Mouse (Mus musculus): ENCODE data around the gene BC017158. TPM values are rescaled to one million over a fixed set of nuclear protein-coding genes. Genes with fewer than 3 reads are reported as not detected.

BC017158 gene
- polyA plus RNA-seq, 1 experiment from 2014 or later, result 26.3 TPM

DNA sequence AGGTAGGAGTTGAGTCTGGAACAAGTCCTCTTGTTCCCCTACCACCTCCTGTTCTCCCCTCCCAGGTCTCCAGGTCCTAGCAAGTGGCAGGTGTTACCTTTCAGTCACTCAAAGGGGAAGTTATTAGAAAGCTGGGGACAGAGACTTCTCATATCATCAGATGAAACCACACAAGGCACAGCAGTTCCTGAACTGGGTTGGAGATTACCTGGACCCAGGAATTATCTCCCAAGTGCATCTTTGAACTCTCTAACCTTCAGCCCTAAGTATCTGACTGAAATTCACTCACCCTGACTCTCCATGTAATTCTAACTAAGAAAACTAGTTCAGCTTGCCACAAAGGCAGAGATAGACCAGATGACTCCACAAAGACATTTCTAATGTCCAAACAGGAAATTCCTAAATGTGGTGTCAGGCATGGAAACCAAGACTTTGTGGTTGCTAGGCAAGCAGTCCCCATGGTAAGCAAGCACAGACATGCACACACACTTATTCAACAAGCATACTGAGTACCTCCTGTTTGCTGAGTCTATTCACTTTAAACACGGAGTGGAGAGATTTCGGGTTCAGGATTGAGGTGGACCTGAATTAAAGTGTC lies 22.3 kb upstream of the BC017158 start:
- no peaks in the 10 kb centered on the region for H3K9me3 ChIP-seq
- H3K4me3 ChIP-seq, result no peak overlapping the region
- 0 out of 2 replicates have a peak overlapping the region, but pooled peaks have one; percentile 9 for H3K27ac ChIP-seq
- no peaks in the 10 kb centered on the region for H3K36me3 ChIP-seq
- WGBS, result 64% methylated on average over 2 of the region's 2 CpGs
- H3K9ac ChIP-seq, result no peak overlapping the region
- no peaks in the 10 kb centered on the region for H3K27me3 ChIP-seq
- peaks cover 16% of the 10 kb centered on the region for H3K4me1 ChIP-seq
- H3K4me2 ChIP-seq (replicated peaks), result no peak overlapping the region
- no peak for ATAC-seq (ENCODE audit: insufficient number of reproducible peaks, insufficient read depth, low FRiP score, low TSS enrichment)

DNA sequence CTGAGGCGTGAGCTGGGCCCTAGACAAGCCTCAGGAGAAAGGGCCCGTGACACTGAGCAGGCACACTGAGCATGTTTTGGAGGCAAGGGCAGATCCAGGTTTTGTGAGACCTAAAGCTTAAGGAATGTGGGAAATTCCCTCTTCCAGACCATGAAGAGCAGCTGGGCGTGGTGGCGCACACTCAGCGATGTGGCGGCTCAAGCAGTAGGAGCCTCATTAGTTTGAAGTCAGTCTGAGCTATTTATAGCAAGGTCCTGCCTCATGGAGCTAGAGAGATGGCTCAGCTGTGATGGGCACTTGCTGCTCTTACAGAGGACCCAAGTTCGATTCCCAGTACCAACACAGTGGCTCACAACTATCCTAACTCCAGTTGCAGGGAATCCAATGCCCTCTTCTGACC lies 21.2 kb upstream of the BC017158 start:
- Histone ChIP-seq H3K27me3 (no peaks in the 10 kb centered on the region), H3K9me3 (no peaks in the 10 kb centered on the region), H3K4me3 (no peak overlapping the region), H3K4me2 (replicated peaks) (no peak overlapping the region), H3K36me3 (no peaks in the 10 kb centered on the region), H3K9ac (no peak overlapping the region), H3K27ac (no peak overlapping the region), H3K4me1 (peaks cover 16% of the 10 kb centered on the region)
- WGBS, result 82% methylated on average over 7 of the region's 7 CpGs
- no peak for ATAC-seq (ENCODE audit: insufficient number of reproducible peaks, insufficient read depth, low FRiP score, low TSS enrichment)

DNA sequence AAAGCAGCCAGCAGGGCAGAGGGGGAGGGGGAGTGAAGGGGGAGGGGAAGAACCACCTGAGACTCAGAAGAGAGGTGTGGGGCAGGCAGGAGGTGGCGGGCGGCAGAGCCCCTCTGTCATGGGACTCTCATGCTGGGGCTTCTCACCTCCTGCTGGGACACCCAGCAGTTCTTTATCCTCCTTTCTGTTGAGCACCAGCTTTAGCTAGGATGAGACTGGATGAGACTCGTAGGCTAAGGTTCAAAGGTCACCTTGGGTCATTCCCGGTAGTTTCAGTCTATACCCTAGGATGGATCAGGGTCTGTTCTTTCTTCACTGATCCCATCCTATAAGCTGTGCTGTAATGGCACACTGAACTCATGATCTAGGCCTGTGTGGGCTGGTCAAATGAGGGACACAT lies 19.0 kb upstream of the BC017158 start:
- WGBS, result 59% methylated on average over 4 of the region's 4 CpGs
- Histone ChIP-seq H3K27ac (no peak overlapping the region), H3K4me1 (peaks cover 16% of the 10 kb centered on the region), H3K9ac (no peak overlapping the region), H3K9me3 (no peaks in the 10 kb centered on the region), H3K4me2 (replicated peaks) (no peak overlapping the region), H3K36me3 (no peaks in the 10 kb centered on the region), H3K27me3 (no peaks in the 10 kb centered on the region), H3K4me3 (no peak overlapping the region)
- ATAC-seq (ENCODE audit: insufficient number of reproducible peaks, insufficient read depth, low FRiP score, low TSS enrichment), result no peak

DNA sequence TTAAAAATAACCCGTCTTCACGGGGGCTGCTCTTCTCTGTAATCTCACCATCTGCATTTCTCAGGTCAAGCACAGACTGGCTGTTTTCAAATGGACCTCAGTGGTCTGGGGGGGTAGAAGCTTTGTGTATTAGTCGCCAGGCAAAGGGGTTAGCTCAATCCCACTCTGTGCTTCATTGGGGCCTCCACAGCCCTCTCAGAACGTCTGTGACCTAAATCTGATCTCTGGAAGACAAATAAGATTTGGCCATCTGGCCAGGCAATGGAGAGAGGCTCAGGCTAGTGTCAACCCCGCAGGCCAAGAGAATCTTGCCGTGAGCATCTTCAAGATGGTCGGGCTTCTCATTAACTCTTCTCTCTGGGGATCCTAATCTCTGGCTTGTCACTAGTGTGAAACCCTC lies 16.5 kb upstream of the BC017158 start:
- no peak overlapping the region for H3K4me3 ChIP-seq
- no peak for ATAC-seq (ENCODE audit: insufficient number of reproducible peaks, insufficient read depth, low FRiP score, low TSS enrichment)
- peaks cover 7% of the 10 kb centered on the region; the same call in 1 of the 2 replicates for H3K4me1 ChIP-seq
- 78% methylated on average over 7 of the region's 7 CpGs for WGBS
- H3K9me3 ChIP-seq, result no peaks in the 10 kb centered on the region
- no peak overlapping the region for H3K27ac ChIP-seq
- H3K4me2 ChIP-seq (replicated peaks), result no peak overlapping the region
- H3K36me3 ChIP-seq, result no peaks in the 10 kb centered on the region
- H3K27me3 ChIP-seq, result no peaks in the 10 kb centered on the region
- H3K9ac ChIP-seq, result no peak overlapping the region

DNA sequence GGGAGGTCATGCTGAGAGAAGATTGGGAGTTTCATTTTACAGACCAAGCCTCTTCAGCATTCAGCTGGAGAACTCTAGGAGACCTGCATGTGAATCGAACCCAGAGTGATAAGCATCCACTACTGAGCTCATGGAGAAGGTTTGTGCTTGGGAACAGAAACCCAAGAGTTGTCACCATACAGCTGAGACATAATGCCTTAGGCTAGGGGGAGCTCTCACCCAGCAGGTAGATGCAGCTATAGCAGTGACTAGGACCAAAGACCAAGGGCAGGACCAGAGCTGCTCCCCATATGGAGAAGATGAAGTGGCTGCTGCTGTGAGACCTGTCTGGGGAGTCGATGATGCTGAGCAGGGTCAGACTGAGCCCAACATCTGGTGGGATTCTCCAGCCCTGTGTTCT lies 15.6 kb upstream of the BC017158 start:
- ATAC-seq (ENCODE audit: insufficient number of reproducible peaks, insufficient read depth, low FRiP score, low TSS enrichment), result no peak
- Histone ChIP-seq H3K36me3 (no peaks in the 10 kb centered on the region), H3K4me2 (replicated peaks) (no peak overlapping the region), H3K27me3 (no peaks in the 10 kb centered on the region), H3K4me3 (no peak overlapping the region), H3K9me3 (no peaks in the 10 kb centered on the region), H3K4me1 (peaks cover 14% of the 10 kb centered on the region; the same call in 1 of the 2 replicates), H3K9ac (no peak overlapping the region), H3K27ac (no peak overlapping the region)
- whole genome bisulfite sequencing, result 90% methylated on average over 2 of the region's 2 CpGs

DNA sequence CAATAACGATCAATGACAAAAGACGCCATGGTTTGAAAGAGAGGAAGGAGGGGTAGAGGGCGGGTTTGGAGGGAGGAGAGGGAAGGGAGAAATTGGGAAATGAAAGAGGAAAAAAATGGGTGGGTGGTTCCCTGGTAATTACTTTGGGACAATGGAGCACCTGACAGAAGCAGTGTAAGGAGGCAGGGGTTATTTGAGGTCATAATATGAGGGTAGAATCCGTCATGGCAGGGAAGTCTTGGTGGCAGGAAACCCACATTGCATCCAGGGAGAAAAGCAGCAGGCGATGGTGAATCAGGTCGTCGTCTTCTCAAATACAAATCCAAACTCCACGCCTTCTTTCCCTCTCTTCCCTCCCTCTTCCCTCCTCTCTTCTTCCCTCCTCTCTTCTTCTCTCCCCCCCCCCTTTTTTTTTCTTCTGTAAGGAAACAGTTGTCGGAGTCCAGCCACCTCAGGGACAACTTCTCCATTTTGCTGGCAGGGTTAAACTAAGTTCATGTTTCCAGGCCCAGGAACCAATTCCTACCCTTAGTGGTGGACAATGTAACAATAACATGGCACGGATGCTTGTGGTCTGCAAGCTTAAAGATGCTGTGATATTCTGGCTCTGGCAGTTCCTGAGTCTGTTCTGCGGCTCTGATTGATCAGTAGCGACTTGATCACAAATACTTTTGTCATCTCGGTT lies 14.5 kb upstream of the BC017158 start:
- Histone ChIP-seq H3K9me3 (no peaks in the 10 kb centered on the region), H3K27ac (no peak overlapping the region), H3K36me3 (no peaks in the 10 kb centered on the region), H3K27me3 (no peaks in the 10 kb centered on the region), H3K9ac (no peak overlapping the region), H3K4me1 (peaks cover 10% of the 10 kb centered on the region; the same call in 1 of the 2 replicates), H3K4me2 (replicated peaks) (no peak overlapping the region), H3K4me3 (no peak overlapping the region)
- ATAC-seq (ENCODE audit: insufficient number of reproducible peaks, insufficient read depth, low FRiP score, low TSS enrichment), result no peak
- 81% methylated on average over 13 of the region's 13 CpGs for WGBS

DNA sequence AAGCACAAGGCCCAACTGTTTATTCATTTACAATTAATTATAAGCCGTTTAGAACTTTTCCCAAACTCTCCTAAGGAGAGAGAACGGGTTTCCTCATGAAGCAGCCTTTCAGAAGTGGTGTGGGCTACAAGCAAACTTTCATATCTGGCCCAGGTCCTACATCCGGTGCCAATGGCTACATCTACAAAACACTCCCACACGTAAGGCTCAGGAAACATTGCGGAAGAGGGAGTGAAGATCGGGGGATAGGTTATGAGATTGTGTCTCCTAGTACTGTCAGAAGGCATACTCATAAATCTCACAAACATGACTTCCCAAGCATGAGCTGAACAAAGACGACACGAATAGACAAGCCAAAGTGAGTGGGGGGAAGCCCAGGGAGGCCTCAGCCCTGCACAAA lies 13.8 kb upstream of the BC017158 start:
- 78% methylated on average over 8 of the region's 8 CpGs for WGBS
- Histone ChIP-seq H3K36me3 (no peaks in the 10 kb centered on the region), H3K4me2 (replicated peaks) (no peak overlapping the region), H3K27ac (no peak overlapping the region), H3K4me3 (no peak overlapping the region), H3K9me3 (no peaks in the 10 kb centered on the region), H3K4me1 (peaks cover 10% of the 10 kb centered on the region; the same call in 1 of the 2 replicates), H3K9ac (no peak overlapping the region), H3K27me3 (no peaks in the 10 kb centered on the region)
- ATAC-seq (ENCODE audit: insufficient number of reproducible peaks, insufficient read depth, low FRiP score, low TSS enrichment), result no peak

DNA sequence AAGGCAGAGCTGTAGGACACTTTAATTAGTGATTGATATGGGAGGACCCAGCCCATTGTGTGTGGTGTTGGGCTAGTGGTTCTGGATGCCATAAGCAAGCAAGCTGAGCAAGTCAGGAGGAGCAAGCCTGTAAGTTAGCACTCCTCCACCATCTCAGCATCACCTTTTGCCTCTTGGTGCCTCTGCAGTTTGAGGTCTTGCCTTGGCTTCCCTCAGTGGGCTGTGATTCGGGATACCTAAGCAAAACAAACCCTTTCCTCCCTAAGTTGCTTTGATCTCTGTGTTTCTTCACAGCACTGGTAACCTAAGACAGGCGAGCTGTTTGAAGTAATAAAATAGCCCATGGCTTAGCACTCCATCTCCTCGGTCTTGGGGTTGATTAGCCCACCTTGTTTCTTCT lies 13.3 kb upstream of the BC017158 start:
- Histone ChIP-seq H3K4me1 (peaks cover 10% of the 10 kb centered on the region; the same call in 1 of the 2 replicates), H3K27ac (no peak overlapping the region), H3K4me2 (replicated peaks) (no peak overlapping the region), H3K9me3 (no peaks in the 10 kb centered on the region), H3K36me3 (no peaks in the 10 kb centered on the region), H3K4me3 (no peak overlapping the region), H3K27me3 (no peaks in the 10 kb centered on the region), H3K9ac (no peak overlapping the region)
- 51% methylated on average over 3 of the region's 3 CpGs for WGBS
- ATAC-seq (ENCODE audit: insufficient number of reproducible peaks, insufficient read depth, low FRiP score, low TSS enrichment), result no peak

DNA sequence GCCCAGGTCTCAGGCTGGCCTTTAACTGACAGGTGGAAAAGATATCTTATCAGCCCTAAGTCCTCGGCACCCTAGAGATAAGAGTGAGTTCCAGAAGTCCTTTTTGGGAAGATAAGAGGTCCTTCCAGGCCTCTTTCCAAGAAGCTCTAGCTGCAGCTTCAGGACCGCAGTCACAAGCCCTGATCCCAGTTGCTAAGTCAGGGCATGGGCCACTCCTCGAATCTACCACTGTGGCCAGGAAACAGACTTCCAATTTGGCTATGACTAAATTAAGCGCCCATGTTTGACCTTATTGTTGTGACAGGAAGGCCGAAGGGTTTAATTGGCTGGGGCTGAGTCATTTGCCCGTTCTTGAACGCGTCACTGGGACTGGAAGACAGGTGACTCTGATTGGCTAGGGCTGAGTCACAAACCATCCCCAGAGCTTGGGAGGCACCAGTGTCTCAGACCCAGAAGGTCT lies 12.3 kb upstream of the BC017158 start:
- no peak overlapping the region for H3K9ac ChIP-seq
- no peaks in the 10 kb centered on the region for H3K36me3 ChIP-seq
- no peaks in the 10 kb centered on the region for H3K9me3 ChIP-seq
- no peak overlapping the region for H3K4me2 ChIP-seq (replicated peaks)
- no peak overlapping the region for H3K27ac ChIP-seq
- no peak overlapping the region for H3K4me3 ChIP-seq
- H3K4me1 ChIP-seq, result peaks cover 10% of the 10 kb centered on the region; the same call in 1 of the 2 replicates
- WGBS, result 56% methylated on average over 8 of the region's 8 CpGs
- ATAC-seq (ENCODE audit: insufficient number of reproducible peaks, insufficient read depth, low FRiP score, low TSS enrichment), result no peak
- no peaks in the 10 kb centered on the region for H3K27me3 ChIP-seq

DNA sequence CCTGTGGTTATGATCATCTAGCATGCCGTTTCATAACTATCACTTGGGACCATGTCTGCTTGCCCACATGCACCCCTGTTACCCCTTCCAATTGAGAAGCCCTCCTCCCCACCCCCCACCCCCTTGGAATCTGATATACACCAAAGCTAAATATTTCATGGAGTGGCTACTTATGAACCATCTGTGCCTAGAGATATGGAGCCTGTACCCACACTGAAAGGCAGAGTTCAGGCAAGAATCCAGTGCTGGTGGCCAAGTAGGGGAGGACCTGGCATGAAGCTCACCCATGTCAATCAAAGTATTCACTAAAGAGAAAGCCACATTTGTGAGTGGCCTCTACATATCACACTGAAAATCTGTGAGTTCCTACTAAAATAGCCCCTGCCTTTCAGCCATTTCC lies 11.8 kb upstream of the BC017158 start:
- no peak overlapping the region for H3K4me2 ChIP-seq (replicated peaks)
- peaks cover 11% of the 10 kb centered on the region; the same call in 1 of the 2 replicates for H3K4me1 ChIP-seq
- H3K4me3 ChIP-seq, result no peak overlapping the region
- H3K9me3 ChIP-seq, result no peaks in the 10 kb centered on the region
- H3K9ac ChIP-seq, result no peak overlapping the region
- no peak for ATAC-seq (ENCODE audit: insufficient number of reproducible peaks, insufficient read depth, low FRiP score, low TSS enrichment)
- 91% methylated on average over 1 of the region's 1 CpGs for WGBS
- H3K36me3 ChIP-seq, result no peaks in the 10 kb centered on the region
- no peaks in the 10 kb centered on the region for H3K27me3 ChIP-seq
- no peak overlapping the region for H3K27ac ChIP-seq

DNA sequence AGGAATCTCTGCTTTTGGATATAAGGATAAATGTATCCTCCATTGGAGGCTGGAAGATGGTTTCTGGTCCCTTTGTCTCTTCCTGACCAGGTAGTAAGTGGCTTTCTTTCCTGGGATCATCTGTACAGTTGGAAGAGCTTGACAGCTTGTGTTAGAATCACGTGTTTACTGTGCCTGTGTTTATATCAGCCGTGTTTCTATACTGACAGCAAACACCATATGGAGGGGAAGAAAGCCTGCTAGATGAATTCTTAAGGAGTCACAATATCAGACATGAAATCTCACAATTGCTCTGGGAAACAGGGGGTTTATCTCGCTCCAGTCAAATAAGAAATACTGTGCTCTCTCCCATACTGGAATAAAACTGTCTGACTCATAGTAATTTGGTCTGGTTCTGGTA lies 11.2 kb upstream of the BC017158 start:
- Histone ChIP-seq H3K9ac (no peak overlapping the region), H3K4me3 (no peak overlapping the region), H3K27me3 (no peaks in the 10 kb centered on the region), H3K4me2 (replicated peaks) (no peak overlapping the region), H3K9me3 (no peaks in the 10 kb centered on the region), H3K36me3 (no peaks in the 10 kb centered on the region), H3K4me1 (peaks cover 15% of the 10 kb centered on the region; the same call in 1 of the 2 replicates), H3K27ac (no peak overlapping the region)
- 73% methylated on average over 3 of the region's 3 CpGs for WGBS
- no peak for ATAC-seq (ENCODE audit: insufficient number of reproducible peaks, insufficient read depth, low FRiP score, low TSS enrichment)

DNA sequence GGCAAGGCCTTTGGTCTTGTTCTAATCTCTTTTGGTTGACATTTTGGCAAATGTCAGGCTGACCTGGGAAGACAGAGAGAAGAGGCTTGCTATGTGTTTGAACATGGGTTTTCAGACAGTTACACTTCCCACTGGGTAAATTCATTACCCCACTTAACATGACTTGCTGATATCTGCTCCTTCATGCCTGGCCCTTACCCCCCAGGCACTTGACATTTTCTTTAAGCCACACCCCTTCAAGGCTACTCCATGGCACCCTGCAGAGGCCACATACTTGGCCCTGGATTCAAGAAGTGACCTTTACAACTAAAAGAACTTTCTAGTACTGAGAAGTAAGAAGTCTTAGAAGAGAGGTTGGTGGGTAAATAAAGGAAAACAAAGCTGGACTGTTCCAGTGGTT lies 9.9 kb upstream of the BC017158 start:
- no peak overlapping the region for H3K27ac ChIP-seq
- H3K36me3 ChIP-seq, result no peaks in the 10 kb centered on the region
- H3K9ac ChIP-seq, result no peak overlapping the region
- H3K4me1 ChIP-seq, result peaks cover 16% of the 10 kb centered on the region; the same call in 1 of the 2 replicates
- no peaks in the 10 kb centered on the region for H3K27me3 ChIP-seq
- H3K4me3 ChIP-seq, result no peak overlapping the region
- no peaks in the 10 kb centered on the region for H3K9me3 ChIP-seq
- H3K4me2 ChIP-seq (replicated peaks), result no peak overlapping the region
- no peak for ATAC-seq (ENCODE audit: insufficient number of reproducible peaks, insufficient read depth, low FRiP score, low TSS enrichment)
